Mouse (Mus musculus): Measurements from ENCODE around the gene Hccs.

DNA sequence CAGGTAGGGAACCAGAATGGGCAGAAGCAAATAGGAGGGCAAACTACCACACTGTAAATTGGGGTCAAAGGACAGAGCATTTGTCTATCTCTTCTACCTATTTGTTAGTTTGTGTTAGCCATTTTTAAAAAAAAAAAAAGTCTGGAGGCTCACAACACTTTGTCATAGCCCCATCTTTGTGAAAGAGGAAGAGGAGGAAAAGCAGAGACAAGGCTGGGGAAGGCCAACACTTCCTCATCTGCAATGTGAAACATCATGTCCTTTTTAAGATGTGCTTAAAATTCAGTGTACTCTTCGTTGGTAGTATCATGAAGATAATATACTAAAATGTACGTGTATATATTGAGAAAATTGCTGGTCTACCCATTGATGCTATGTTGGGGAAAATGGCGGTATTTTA, 59.1 kb downstream of the Hccs start:
- no peak for TF ChIP-seq CTCF (IDR thresholded peaks at IDR 0.05; ENCODE audit: low read depth)
- no peak for TF ChIP-seq EP300 (optimal IDR thresholded peaks at IDR 0.05)

All from stomach, postnatal 0 days (tissue).